13 mouse cellular contexts compared by ENCODE assay signal in genomic region chr2:44304971-44305808, GRCm38 (mm10).
A peak's percentile ranks its signal among the peaks of the same experiment; 100 is the strongest.
DNase-seq lines count a peak whose midpoint lies in the region; ATAC-seq and TF ChIP-seq lines count a peak whose summit lies in the region.
"Had no signal": no experiment of that assay in that cellular context is flagged by ENCODE, and none has a peak within 500 bp of the region (broad histone marks: within the 10 kb centered on the region; RNA-seq: fewer than 3 reads in every experiment).

No protein-coding gene starts in this region.

- DNase-seq in gastrocnemius, adult 2 months = no peak
- no peak for DNase-seq in gastrocnemius, postnatal 10 days
- DNase-seq in midbrain, embryonic 11.5 days (ENCODE audit: low spot score, missing footprints) = peak; percentile 91
- DNase-seq in midbrain, embryonic 10.5 days (ENCODE audit: low spot score) = no peak
- no peak for DNase-seq in thymus, postnatal 10 days (ENCODE audit: low spot score in 2 of 2)
- no peak for DNase-seq in lung, postnatal 0 days (ENCODE audit: low spot score)
- DNase-seq: heart, adult 18-20 months; kidney, adult 18-20 months; right cerebral cortex, postnatal 4 days had no signal

- H3K4me3 ChIP-seq in gastrocnemius, adult 2 months = peak overlapping the region; percentile 36
- no peak overlapping the region for H3K4me3 ChIP-seq in midbrain, embryonic 11.5 days (ENCODE audit: low read depth, low read length)
- H3K4me3 ChIP-seq in midbrain, embryonic 10.5 days = no peak overlapping the region
- H3K4me3 ChIP-seq in hindbrain, embryonic 16.5 days (ENCODE audit: low read length) = 0 out of 2 replicates have a peak overlapping the region, but pooled peaks have one; percentile 14
- H3K4me3 ChIP-seq in stomach, embryonic 16.5 days (replicated peaks; ENCODE audit: low read length) = no peak overlapping the region; the same call in 1 of the 2 replicates
- H3K4me3 ChIP-seq in lung, postnatal 0 days (ENCODE audit: low read depth, low read length) = no peak overlapping the region
- H3K4me3 ChIP-seq: liver, embryonic 15.5 days had no signal

- H3K4me1 ChIP-seq in midbrain, embryonic 11.5 days (ENCODE audit: control insufficient read depth, insufficient read depth, low read length) = peaks cover 7% of the 10 kb centered on the region; the same call in 1 of the 2 replicates
- H3K4me1 ChIP-seq in midbrain, embryonic 10.5 days = peaks cover 14% of the 10 kb centered on the region
- H3K4me1 ChIP-seq in hindbrain, embryonic 16.5 days (ENCODE audit: control insufficient read depth, insufficient read depth, low read depth, low read length) = peaks cover 5% of the 10 kb centered on the region
- H3K4me1 ChIP-seq in stomach, embryonic 16.5 days (ENCODE audit: control insufficient read depth, insufficient read depth, low read length) = 0 out of 2 replicates have a peak, but pooled peaks cover 3% of the 10 kb centered on the region
- H3K4me1 ChIP-seq in lung, postnatal 0 days (ENCODE audit: insufficient read depth, low read depth, low read length) = no peaks in the 10 kb centered on the region
- H3K4me1 ChIP-seq: liver, embryonic 15.5 days had no signal

- intact Hi-C loops in gastrocnemius, adult 2 months (cut with DNase I) = no loop called here

- H3K27ac ChIP-seq in gastrocnemius, adult 2 months = peak overlapping the region; percentile 48; the same call in 1 of the 2 replicates
- peak overlapping the region; percentile 22; the same call in 1 of the 2 replicates for H3K27ac ChIP-seq in midbrain, embryonic 11.5 days (ENCODE audit: low read depth, low read length)
- H3K27ac ChIP-seq in midbrain, embryonic 10.5 days (replicated peaks) = no peak overlapping the region; the same call in 1 of the 2 replicates
- H3K27ac ChIP-seq in hindbrain, embryonic 16.5 days (ENCODE audit: low read depth, low read length) = peak overlapping the region; percentile 12; the same call in 1 of the 2 replicates
- H3K27ac ChIP-seq in stomach, embryonic 16.5 days (ENCODE audit: low read length) = peak overlapping the region; percentile 78
- no peak overlapping the region for H3K27ac ChIP-seq in lung, postnatal 0 days (ENCODE audit: low read length)
- H3K27ac ChIP-seq: liver, embryonic 15.5 days had no signal

- H3K9ac ChIP-seq in midbrain, embryonic 11.5 days (ENCODE audit: low read length) = no peak overlapping the region
- peak overlapping the region; percentile 43; the same call in 1 of the 2 replicates for H3K9ac ChIP-seq in hindbrain, embryonic 16.5 days (ENCODE audit: low read depth, low read length)
- H3K9ac ChIP-seq in stomach, embryonic 16.5 days (ENCODE audit: low read length) = no peak overlapping the region
- no peak overlapping the region for H3K9ac ChIP-seq in lung, postnatal 0 days (replicated peaks; ENCODE audit: low read depth)
- H3K9ac ChIP-seq: liver, embryonic 15.5 days had no signal

- no peak overlapping the region for H3K4me2 ChIP-seq in midbrain, embryonic 11.5 days
- H3K4me2 ChIP-seq in hindbrain, embryonic 16.5 days (ENCODE audit: low read length) = peak overlapping the region; percentile 46
- peak overlapping the region; percentile 33 for H3K4me2 ChIP-seq in stomach, embryonic 16.5 days (ENCODE audit: low read depth, low read length)
- no peak overlapping the region for H3K4me2 ChIP-seq in lung, postnatal 0 days (replicated peaks; ENCODE audit: low read depth, low read length)
- H3K4me2 ChIP-seq: liver, embryonic 15.5 days had no signal

- no peak for TF ChIP-seq EP300 in lung, postnatal 0 days (IDR thresholded peaks at IDR 0.05)

- ATAC-seq in midbrain, embryonic 11.5 days (ENCODE audit: low FRiP score) = peak; percentile 54; the same call in 1 of the 2 replicates
- ATAC-seq in hindbrain, embryonic 16.5 days = peak; percentile 67
- ATAC-seq in stomach, embryonic 16.5 days (ENCODE audit: insufficient read depth, low FRiP score) = peak; percentile 56; the same call in 1 of the 2 replicates
- ATAC-seq in lung, postnatal 0 days = no peak
- ATAC-seq: Patski had no signal

- no peaks in the 10 kb centered on the region for H3K36me3 ChIP-seq in midbrain, embryonic 11.5 days (ENCODE audit: control insufficient read depth, insufficient read depth, low read length)
- H3K36me3 ChIP-seq in midbrain, embryonic 10.5 days = no peaks in the 10 kb centered on the region
- H3K36me3 ChIP-seq in hindbrain, embryonic 16.5 days (ENCODE audit: control insufficient read depth, insufficient read depth, low read length) = no peaks in the 10 kb centered on the region
- H3K36me3 ChIP-seq in stomach, embryonic 16.5 days (ENCODE audit: control insufficient read depth, insufficient read depth, low read length) = no peaks in the 10 kb centered on the region
- H3K36me3 ChIP-seq in lung, postnatal 0 days (ENCODE audit: insufficient read depth, low read length) = no peaks in the 10 kb centered on the region
- H3K36me3 ChIP-seq: liver, embryonic 15.5 days had no signal

- TF ChIP-seq CTCF in gastrocnemius, adult 2 months (IDR thresholded peaks at IDR 0.05) = no peak
- no peak for TF ChIP-seq CTCF in lung, postnatal 0 days (IDR thresholded peaks at IDR 0.05)

- H3K9me3 ChIP-seq in midbrain, embryonic 11.5 days (ENCODE audit: control insufficient read depth, low read length) = no peaks in the 10 kb centered on the region
- no peaks in the 10 kb centered on the region for H3K9me3 ChIP-seq in midbrain, embryonic 10.5 days (replicated peaks)
- H3K9me3 ChIP-seq in hindbrain, embryonic 16.5 days (ENCODE audit: control insufficient read depth, low read length) = no peaks in the 10 kb centered on the region
- H3K9me3 ChIP-seq in stomach, embryonic 16.5 days (replicated peaks; ENCODE audit: control insufficient read depth, low read length) = no peaks in the 10 kb centered on the region
- no peaks in the 10 kb centered on the region for H3K9me3 ChIP-seq in lung, postnatal 0 days (ENCODE audit: low read length)
- H3K9me3 ChIP-seq: liver, embryonic 15.5 days had no signal

- 68% methylated on average over 17 of the region's 17 CpGs for WGBS in midbrain, embryonic 11.5 days
- 80% methylated on average over 17 of the region's 17 CpGs for WGBS in midbrain, embryonic 10.5 days
- WGBS in hindbrain, embryonic 16.5 days = 29% methylated on average over 17 of the region's 17 CpGs
- 25% methylated on average over 17 of the region's 17 CpGs for WGBS in stomach, embryonic 16.5 days
- 47% methylated on average over 17 of the region's 17 CpGs for whole genome bisulfite sequencing in lung, postnatal 0 days

- no peaks in the 10 kb centered on the region for H3K27me3 ChIP-seq in midbrain, embryonic 11.5 days (ENCODE audit: control insufficient read depth, insufficient read depth, low read length)
- H3K27me3 ChIP-seq in midbrain, embryonic 10.5 days (ENCODE audit: low read depth, poor library complexity, severe bottlenecking) = no peaks in the 10 kb centered on the region
- no peaks in the 10 kb centered on the region for H3K27me3 ChIP-seq in hindbrain, embryonic 16.5 days (replicated peaks; ENCODE audit: control insufficient read depth, insufficient read depth, low read length)
- no peaks in the 10 kb centered on the region for H3K27me3 ChIP-seq in stomach, embryonic 16.5 days (ENCODE audit: control insufficient read depth, insufficient read depth, low read length)
- no peaks in the 10 kb centered on the region for H3K27me3 ChIP-seq in lung, postnatal 0 days (replicated peaks; ENCODE audit: insufficient read depth, low read length)
- H3K27me3 ChIP-seq: liver, embryonic 15.5 days had no signal

Comparison
In these comparisons a context has a peak if more than half of its experiments do, and no peak if none do; other contexts are left out.
1. H3K27ac ChIP-seq: peak in gastrocnemius, adult 2 months (single experiment), midbrain, embryonic 11.5 days (single experiment), hindbrain, embryonic 16.5 days (single experiment) and stomach, embryonic 16.5 days (single experiment); none in midbrain, embryonic 10.5 days (single experiment) and lung, postnatal 0 days (single experiment).
2. H3K4me3 ChIP-seq: peak in gastrocnemius, adult 2 months (single experiment) and hindbrain, embryonic 16.5 days (single experiment); none in midbrain, embryonic 11.5 days (single experiment), midbrain, embryonic 10.5 days (single experiment), stomach, embryonic 16.5 days (single experiment) and lung, postnatal 0 days (single experiment).
3. H3K4me2 ChIP-seq: peak in hindbrain, embryonic 16.5 days (single experiment) and stomach, embryonic 16.5 days (single experiment); none in midbrain, embryonic 11.5 days (single experiment) and lung, postnatal 0 days (single experiment).